Mouse (Mus musculus) hindbrain, embryonic 11.5 days (tissue): ENCODE measurements around the gene Tub. TPM values are rescaled to one million over a fixed set of nuclear protein-coding genes. Genes with fewer than 3 reads are reported as not detected.

Experiments
- ATAC-seq: fragments of 200-750 bp; cut with Nextera tagmentation; 2 replicates; pipeline ENCODE4 v1.8.0; 2017; ENCODE audit warnings: mild to moderate bottlenecking, moderate TSS enrichment, moderate library complexity; ENCODE audit not compliant: low FRiP score
- DNase-seq: peaks from one replicate; pipeline ENCODE4 v3.0.0-alpha.2; 2015; ENCODE audit warnings: low spot score
- H3K27ac ChIP-seq: fragments of 300-500 bp; sonication (generic); 2 replicates; pipeline ENCODE4 v1.5.1; 2014; ENCODE audit warnings: mild to moderate bottlenecking, low read depth, low read length
- H3K27me3 ChIP-seq: fragments of 300-500 bp; sonication (generic); 2 replicates; pipeline ENCODE4 v1.6.1; 2014; ENCODE audit warnings: mild to moderate bottlenecking, low read length, moderate library complexity, mixed read lengths; ENCODE audit not compliant: control insufficient read depth, insufficient read depth
- H3K36me3 ChIP-seq: fragments of 300-500 bp; sonication (generic); 2 replicates; pipeline ENCODE4 v1.6.1; 2014; ENCODE audit warnings: mild to moderate bottlenecking, low read length, moderate library complexity, mixed read lengths; ENCODE audit not compliant: control insufficient read depth, insufficient read depth
- H3K4me1 ChIP-seq: fragments of 300-500 bp; sonication (generic); replicated peaks from 2 replicates; pipeline ENCODE4 v1.6.1; 2014; ENCODE audit warnings: low read length, mixed read lengths; ENCODE audit not compliant: control insufficient read depth, insufficient read depth
- H3K4me2 ChIP-seq: fragments of 300-500 bp; sonication (generic); replicated peaks from 2 replicates; pipeline ENCODE4 v1.6.1; 2014; ENCODE audit warnings: mild to moderate bottlenecking, low read depth, low read length
- H3K4me3 ChIP-seq: fragments of 300-500 bp; sonication (generic); 2 replicates; pipeline ENCODE4 v1.5.1; 2014; ENCODE audit warnings: low read depth, low read length
- H3K9ac ChIP-seq: fragments of 300-500 bp; sonication (generic); 2 replicates; pipeline ENCODE4 v1.6.1; 2014; ENCODE audit warnings: low read depth, low read length
- H3K9me3 ChIP-seq: fragments of 300-500 bp; sonication (generic); 2 replicates; pipeline ENCODE4 v1.6.1; 2016; ENCODE audit warnings: low read length; ENCODE audit not compliant: control insufficient read depth
- WGBS: fragments of 180-500 bp; shearing (Covaris S2); extraction: QIAGEN DNeasy Blood & Tissue Kit; methylation state at CpG from one replicate; pipeline ENCODE4 v1.1.7; 2014; 5-methylcytosine and 5-hydroxymethylcytosine counted together
- polyA plus RNA-seq: library from polyadenylated mRNA; unstranded; fragments of >200 nt; fragmentation: Nextera tagmentation; extraction: Ambion mirVana; gene quantifications from 2 replicates; pipeline ENCODE4 v1.2.1, GENCODE M21; 2014

Tub gene
- polyA plus RNA-seq, 1 experiment from 2014 or later: 15.7 TPM

GRCm38 (mm10) chr7:109014851-109015250 lies 64.7 kb downstream of the Tub start:
- Histone ChIP-seq H3K4me2 (no peak overlapping the region), H3K27ac (no peak overlapping the region), H3K9me3 (no peaks in the 10 kb centered on the region), H3K4me3 (no peak overlapping the region), H3K36me3 (no peaks in the 10 kb centered on the region), H3K4me1 (peaks cover 9% of the 10 kb centered on the region), H3K27me3 (peaks cover 6% of the 10 kb centered on the region), H3K9ac (no peak overlapping the region)
- no peak for DNase-seq
- ATAC-seq: no peak
- 84% methylated on average over 7 of the region's 7 CpGs for WGBS

GRCm38 (mm10) chr7:109016378-109016923 lies 66.3 kb downstream of the Tub start:
- no peaks in the 10 kb centered on the region; the same call in 1 of the 2 replicates for H3K27me3 ChIP-seq
- H3K9me3 ChIP-seq: no peaks in the 10 kb centered on the region
- no peak overlapping the region for H3K9ac ChIP-seq
- no peak overlapping the region for H3K4me2 ChIP-seq
- ATAC-seq (peak; percentile 70), DNase-seq (peak; percentile 58)
- peaks cover 9% of the 10 kb centered on the region for H3K4me1 ChIP-seq
- H3K4me3 ChIP-seq: no peak overlapping the region
- no peaks in the 10 kb centered on the region for H3K36me3 ChIP-seq
- peak overlapping the region; percentile 70 for H3K27ac ChIP-seq
- 12% methylated on average over 5 of the region's 5 CpGs for WGBS

- no peak overlapping the region for H3K27ac ChIP-seq
- H3K4me3 ChIP-seq: no peak overlapping the region
- no peaks in the 10 kb centered on the region for H3K9me3 ChIP-seq
- H3K9ac ChIP-seq: no peak overlapping the region
- peaks cover 4% of the 10 kb centered on the region; the same call in 1 of the 2 replicates for H3K4me1 ChIP-seq
- ATAC-seq (no peak), DNase-seq (no peak)
- no peaks in the 10 kb centered on the region for H3K27me3 ChIP-seq
- no peaks in the 10 kb centered on the region for H3K36me3 ChIP-seq
- no peak overlapping the region for H3K4me2 ChIP-seq
- WGBS: 88% methylated on average over 7 of the region's 7 CpGs
These were observed 69.1 kb downstream of the Tub start for GRCm38 (mm10) chr7:109019243-109019642.

GRCm38 (mm10) chr7:109021428-109021827 lies 71.3 kb downstream of the Tub start:
- Histone ChIP-seq H3K27me3 (no peaks in the 10 kb centered on the region), H3K9ac (no peak overlapping the region), H3K4me1 (peaks cover 4% of the 10 kb centered on the region; the same call in 1 of the 2 replicates), H3K4me3 (no peak overlapping the region), H3K27ac (no peak overlapping the region), H3K9me3 (no peaks in the 10 kb centered on the region), H3K36me3 (no peaks in the 10 kb centered on the region), H3K4me2 (no peak overlapping the region)
- DNase-seq: peak; percentile 85
- 21% methylated on average over 3 of the region's 3 CpGs for WGBS
- peak; percentile 12; the same call in 1 of the 2 replicates for ATAC-seq

GRCm38 (mm10) chr7:109025743-109026142 lies 75.6 kb downstream of the Tub start:
- Histone ChIP-seq H3K9me3 (no peaks in the 10 kb centered on the region), H3K27ac (no peak overlapping the region), H3K27me3 (no peaks in the 10 kb centered on the region), H3K9ac (no peak overlapping the region), H3K4me2 (no peak overlapping the region), H3K4me3 (no peak overlapping the region), H3K36me3 (no peaks in the 10 kb centered on the region), H3K4me1 (no peaks in the 10 kb centered on the region)
- 85% methylated on average over 7 of the region's 7 CpGs for WGBS
- ATAC-seq (no peak), DNase-seq (no peak)

GRCm38 (mm10) chr7:109026976-109027375 lies 76.8 kb downstream of the Tub start:
- no peaks in the 10 kb centered on the region for H3K36me3 ChIP-seq

GRCm38 (mm10) chr7:109027721-109028120 lies 77.6 kb downstream of the Tub start:
- WGBS: 98% methylated on average over 7 of the region's 7 CpGs
- no peak overlapping the region for H3K4me3 ChIP-seq
- ATAC-seq (no peak), DNase-seq (no peak)
- no peak overlapping the region for H3K9ac ChIP-seq
- H3K36me3 ChIP-seq: no peaks in the 10 kb centered on the region
- H3K27me3 ChIP-seq: no peaks in the 10 kb centered on the region
- H3K9me3 ChIP-seq: no peaks in the 10 kb centered on the region
- no peak overlapping the region for H3K4me2 ChIP-seq
- H3K4me1 ChIP-seq: no peaks in the 10 kb centered on the region
- H3K27ac ChIP-seq: no peak overlapping the region

More at GRCm38 (mm10) chr7:109026976-109027375, 76.8 kb downstream of the Tub start:
- ATAC-seq (no peak), DNase-seq (no peak)
- no peak overlapping the region for H3K4me3 ChIP-seq
- 89% methylated on average over 9 of the region's 9 CpGs for WGBS
- no peak overlapping the region for H3K9ac ChIP-seq
- H3K4me2 ChIP-seq: no peak overlapping the region
- no peaks in the 10 kb centered on the region for H3K9me3 ChIP-seq
- no peaks in the 10 kb centered on the region for H3K4me1 ChIP-seq
- H3K27me3 ChIP-seq: no peaks in the 10 kb centered on the region
- no peak overlapping the region for H3K27ac ChIP-seq

- WGBS: 30% methylated on average over 6 of the region's 6 CpGs
- no peaks in the 10 kb centered on the region for H3K9me3 ChIP-seq
- H3K36me3 ChIP-seq: no peaks in the 10 kb centered on the region
- DNase-seq (peak; percentile 82), ATAC-seq (peak; percentile 46; the same call in 1 of the 2 replicates)
- no peak overlapping the region for H3K9ac ChIP-seq
- no peak overlapping the region for H3K4me3 ChIP-seq
- H3K4me1 ChIP-seq: no peaks in the 10 kb centered on the region
- no peaks in the 10 kb centered on the region for H3K27me3 ChIP-seq
- H3K4me2 ChIP-seq: no peak overlapping the region
- H3K27ac ChIP-seq: no peak overlapping the region
These were observed 78.1 kb downstream of the Tub start for GRCm38 (mm10) chr7:109028204-109028603.

- Histone ChIP-seq H3K4me1 (no peaks in the 10 kb centered on the region), H3K36me3 (no peaks in the 10 kb centered on the region), H3K27ac (no peak overlapping the region), H3K4me2 (no peak overlapping the region), H3K9me3 (no peaks in the 10 kb centered on the region), H3K9ac (no peak overlapping the region), H3K4me3 (no peak overlapping the region), H3K27me3 (no peaks in the 10 kb centered on the region)
- WGBS: 80% methylated on average over 6 of the region's 6 CpGs
- no peak for DNase-seq
- no peak for ATAC-seq
These were observed 79.9 kb downstream of the Tub start for GRCm38 (mm10) chr7:109029961-109030465.
